Mouse (Mus musculus): ENCODE data around the gene Comp. TPM values are rescaled to one million over a fixed set of nuclear protein-coding genes. Genes with fewer than 3 reads are reported as not detected.

Gene Comp
- total RNA-seq (2014; fragmentation: Nextera tagmentation) (not detected in 2 replicates), total RNA-seq (2017) (0.06 TPM in 1 of 2 replicates, not detected in the other), polyA plus RNA-seq (2012) (0.14 and 0.15 TPM in 2 replicates)

GRCm38 (mm10) chr8:70373397-70374317, at the start of gene Comp:
TSS of gene Comp (plus strand) at chr8:70373558.
- Histone ChIP-seq H3K9me3 (replicated peaks) (peaks cover 29% of the 10 kb centered on the region), H3K4me3 (ENCODE audit: low read depth, low read length) (peak within 1 kb of the TSS; percentile 10; the same call in 1 of the 2 replicates), H3K36me3 (replicated peaks) (no peaks in the 10 kb centered on the region), H3K27me3 (ENCODE audit: insufficient read depth, low read length) (peaks cover 67% of the 10 kb centered on the region), H3K4me1 (ENCODE audit: insufficient read depth, low read depth, low read length) (peaks cover 14% of the 10 kb centered on the region)
- TF ChIP-seq TAL1 (conservative IDR thresholded peaks at IDR 0.05; ENCODE audit: low read depth, low read length) (no peak), POLR2AphosphoS5 (IDR thresholded peaks at IDR 0.05; ENCODE audit: insufficient replicate concordance, low read depth, low read length) (no peak), CTCF (IDR thresholded peaks at IDR 0.05; ENCODE audit: low read depth, low read length) (no peak), GATA2 (IDR thresholded peaks at IDR 0.05; ENCODE audit: borderline replicate concordance, low read depth, low read length) (no peak), GATA1 (IDR thresholded peaks at IDR 0.05; ENCODE audit: borderline replicate concordance, low read length) (no peak)
- DNase-seq (ENCODE audit: low spot score), result no peak
- no peak for ATAC-seq (ENCODE audit: extremely low read depth, insufficient number of reproducible peaks, low FRiP score, poor library complexity, severe bottlenecking)

GRCm38 (mm10) chr8:70323716-70324115, 49.6 kb upstream of the Comp start:
- no peak for TF ChIP-seq TAL1 (conservative IDR thresholded peaks at IDR 0.05; ENCODE audit: low read depth, low read length)
- TF ChIP-seq CTCF (IDR thresholded peaks at IDR 0.05; ENCODE audit: low read depth, low read length), result no peak
- TF ChIP-seq GATA2 (IDR thresholded peaks at IDR 0.05; ENCODE audit: borderline replicate concordance, low read depth, low read length), result no peak
- no peak for TF ChIP-seq POLR2AphosphoS5 (IDR thresholded peaks at IDR 0.05; ENCODE audit: insufficient replicate concordance, low read depth, low read length)
- TF ChIP-seq GATA1 (IDR thresholded peaks at IDR 0.05; ENCODE audit: borderline replicate concordance, low read length), result no peak
- no peaks in the 10 kb centered on the region for H3K36me3 ChIP-seq (replicated peaks)
- H3K9me3 ChIP-seq (replicated peaks), result peaks cover 7% of the 10 kb centered on the region
- H3K4me3 ChIP-seq (ENCODE audit: low read depth, low read length), result no peak overlapping the region
- H3K4me1 ChIP-seq (ENCODE audit: insufficient read depth, low read depth, low read length), result peaks cover 22% of the 10 kb centered on the region
- ATAC-seq (ENCODE audit: extremely low read depth, insufficient number of reproducible peaks, low FRiP score, poor library complexity, severe bottlenecking) (no peak), DNase-seq (ENCODE audit: low spot score) (no peak)
- peaks cover 38% of the 10 kb centered on the region for H3K27me3 ChIP-seq (ENCODE audit: insufficient read depth, low read length)

- DNase-seq (ENCODE audit: low spot score) (no peak), ATAC-seq (ENCODE audit: extremely low read depth, insufficient number of reproducible peaks, low FRiP score, poor library complexity, severe bottlenecking) (0 out of 2 replicates have a peak, but pooled peaks have one; percentile 15)
- H3K36me3 ChIP-seq (replicated peaks), result peaks cover 31% of the 10 kb centered on the region
- TF ChIP-seq GATA1 (IDR thresholded peaks at IDR 0.05; ENCODE audit: borderline replicate concordance, low read length), result no peak
- peak; percentile 49 for TF ChIP-seq TAL1 (conservative IDR thresholded peaks at IDR 0.05; ENCODE audit: low read depth, low read length)
- peaks cover 17% of the 10 kb centered on the region for H3K27me3 ChIP-seq (ENCODE audit: insufficient read depth, low read length)
- H3K4me3 ChIP-seq (ENCODE audit: low read depth, low read length), result no peak overlapping the region
- peaks cover 24% of the 10 kb centered on the region for H3K9me3 ChIP-seq (replicated peaks)
- peaks cover 30% of the 10 kb centered on the region for H3K4me1 ChIP-seq (ENCODE audit: insufficient read depth, low read depth, low read length)
Observed at GRCm38 (mm10) chr8:70327512-70327911, 45.8 kb upstream of the Comp start.

- DNase-seq (ENCODE audit: low spot score), result no peak
- TF ChIP-seq TAL1 (conservative IDR thresholded peaks at IDR 0.05; ENCODE audit: low read depth, low read length) (no peak), GATA2 (IDR thresholded peaks at IDR 0.05; ENCODE audit: borderline replicate concordance, low read depth, low read length) (no peak), GATA1 (IDR thresholded peaks at IDR 0.05; ENCODE audit: borderline replicate concordance, low read length) (no peak)
- no peak within 1 kb of the TSS; the same call in 1 of the 2 replicates for H3K4me3 ChIP-seq (ENCODE audit: low read depth, low read length)
Observed at GRCm38 (mm10) chr8:70329124-70329834, 44.1 kb upstream of the Comp start, which contains the start of gene Gdf1. TSS of gene Gdf1 (plus strand) at chr8:70329817.

GRCm38 (mm10) chr8:70329835-70330740, 43.3 kb upstream of the Comp start:
- Histone ChIP-seq H3K4me1 (ENCODE audit: insufficient read depth, low read depth, low read length) (peaks cover 26% of the 10 kb centered on the region), H3K4me3 (ENCODE audit: low read depth, low read length) (no peak overlapping the region; the same call in 1 of the 2 replicates), H3K9me3 (replicated peaks) (peaks cover 34% of the 10 kb centered on the region), H3K27me3 (ENCODE audit: insufficient read depth, low read length) (peaks cover 2% of the 10 kb centered on the region; the same call in 1 of the 2 replicates), H3K36me3 (replicated peaks) (peaks cover 57% of the 10 kb centered on the region)
- TF ChIP-seq POLR2AphosphoS5 (IDR thresholded peaks at IDR 0.05; ENCODE audit: insufficient replicate concordance, low read depth, low read length) (no peak), GATA2 (IDR thresholded peaks at IDR 0.05; ENCODE audit: borderline replicate concordance, low read depth, low read length) (no peak), GATA1 (IDR thresholded peaks at IDR 0.05; ENCODE audit: borderline replicate concordance, low read length) (no peak), TAL1 (conservative IDR thresholded peaks at IDR 0.05; ENCODE audit: low read depth, low read length) (no peak), CTCF (IDR thresholded peaks at IDR 0.05; ENCODE audit: low read depth, low read length) (no peak)
- DNase-seq (ENCODE audit: low spot score) (no peak), ATAC-seq (ENCODE audit: extremely low read depth, insufficient number of reproducible peaks, low FRiP score, poor library complexity, severe bottlenecking) (no peak)

More at GRCm38 (mm10) chr8:70329124-70329834, 44.1 kb upstream of the Comp start, which contains the start of gene Gdf1:
- H3K36me3 ChIP-seq (replicated peaks), result peaks cover 49% of the 10 kb centered on the region
- peaks cover 28% of the 10 kb centered on the region for H3K4me1 ChIP-seq (ENCODE audit: insufficient read depth, low read depth, low read length)
- H3K27me3 ChIP-seq (ENCODE audit: insufficient read depth, low read length), result peaks cover 5% of the 10 kb centered on the region; the same call in 1 of the 2 replicates
- peaks cover 34% of the 10 kb centered on the region for H3K9me3 ChIP-seq (replicated peaks)
- no peak for ATAC-seq (ENCODE audit: extremely low read depth, insufficient number of reproducible peaks, low FRiP score, poor library complexity, severe bottlenecking)

All from G1E (cell line).